Mouse (Mus musculus): Measurements from ENCODE around the gene Hopx.

The Hopx gene

GRCm38 (mm10) chr5:77114817-77115731 is at the start of gene Hopx:
Gene Hopx, minus strand, starts transcription at chr5:77115121.
- no peak for DNase-seq (ENCODE audit: low spot score in 2 of 2)

GRCm38 (mm10) chr5:77163597-77163996 is 48.7 kb upstream of the Hopx start:
- DNase-seq (ENCODE audit: low spot score in 2 of 2) = no peak

- DNase-seq (ENCODE audit: low spot score in 2 of 2) = no peak
Observed at GRCm38 (mm10) chr5:77162566-77162965, 47.6 kb upstream of the Hopx start.

GRCm38 (mm10) chr5:77157777-77158540 is 43.0 kb upstream of the Hopx start:
- no peak for DNase-seq (ENCODE audit: low spot score in 2 of 2)

- DNase-seq (ENCODE audit: low spot score in 2 of 2) = no peak
Observed at GRCm38 (mm10) chr5:77156938-77157337, 42.0 kb upstream of the Hopx start.

- DNase-seq (ENCODE audit: low spot score in 2 of 2) = no peak
Observed at GRCm38 (mm10) chr5:77155526-77155925, 40.6 kb upstream of the Hopx start.

- no peak for DNase-seq (ENCODE audit: low spot score in 2 of 2)
Observed at GRCm38 (mm10) chr5:77154812-77155211, 39.9 kb upstream of the Hopx start.

- DNase-seq (ENCODE audit: low spot score in 2 of 2) = no peak
Observed at GRCm38 (mm10) chr5:77151738-77152137, 36.8 kb upstream of the Hopx start.

GRCm38 (mm10) chr5:77151075-77151474 is 36.2 kb upstream of the Hopx start:
- no peak for DNase-seq (ENCODE audit: low spot score in 2 of 2)

- DNase-seq (ENCODE audit: low spot score in 2 of 2) = no peak
Observed at GRCm38 (mm10) chr5:77148021-77148621, 33.2 kb upstream of the Hopx start.

GRCm38 (mm10) chr5:77146459-77147170 is 31.7 kb upstream of the Hopx start:
- DNase-seq (ENCODE audit: low spot score in 2 of 2) = no peak

GRCm38 (mm10) chr5:77144647-77145046 is 29.7 kb upstream of the Hopx start:
- DNase-seq (ENCODE audit: low spot score in 2 of 2) = no peak

- no peak for DNase-seq (ENCODE audit: low spot score in 2 of 2)
Observed at GRCm38 (mm10) chr5:77143076-77143475, 28.2 kb upstream of the Hopx start.

- DNase-seq (ENCODE audit: low spot score in 2 of 2) = no peak
Observed at GRCm38 (mm10) chr5:77141336-77141735, 26.4 kb upstream of the Hopx start.

GRCm38 (mm10) chr5:77140861-77141260 is 25.9 kb upstream of the Hopx start:
- no peak for DNase-seq (ENCODE audit: low spot score in 2 of 2)

- DNase-seq (ENCODE audit: low spot score in 2 of 2) = peak in 1 of 2 experiments; percentile 60
Observed at GRCm38 (mm10) chr5:77140108-77140507, 25.2 kb upstream of the Hopx start.

GRCm38 (mm10) chr5:77137701-77138265 is 22.9 kb upstream of the Hopx start:
- no peak for DNase-seq (ENCODE audit: low spot score in 2 of 2)

- DNase-seq (ENCODE audit: low spot score in 2 of 2) = no peak
Observed at GRCm38 (mm10) chr5:77136684-77137224, 21.8 kb upstream of the Hopx start.

- no peak for DNase-seq (ENCODE audit: low spot score in 2 of 2)
Observed at GRCm38 (mm10) chr5:77134961-77135360, 20.0 kb upstream of the Hopx start.

GRCm38 (mm10) chr5:77134465-77134864 is 19.5 kb upstream of the Hopx start:
- DNase-seq (ENCODE audit: low spot score in 2 of 2) = no peak

GRCm38 (mm10) chr5:77133960-77134359 is 19.0 kb upstream of the Hopx start:
- no peak for DNase-seq (ENCODE audit: low spot score in 2 of 2)
